Mouse (Mus musculus) left cerebral cortex, postnatal 4 days (tissue): ENCODE measurements at regions not wholly inside any gene's neighbourhood (a gene's known extent, or its start where the extent isn't known, plus 50 kb on each side); places are given as distances from the start of the nearest gene placed in this dataset.

Experiments used
- DNase-seq: peaks from one replicate; pipeline ENCODE4 v3.0.0-alpha.2; 2022
- intact Hi-C: fragments of 180-260 bp; cut with DNase I; formaldehyde crosslinking; loops from one replicate; pipeline ENCODE4 v1.15.1; 2025

GRCm38 (mm10) chr3:77537848-77538247 is 1463.8 kb downstream of the Fstl5 start:
- intact Hi-C loops, result no loop called here
- no peak for DNase-seq

- intact Hi-C loops, result no loop called here
- DNase-seq, result no peak
Observed at GRCm38 (mm10) chr3:77577267-77577666, 1503.2 kb downstream of the Fstl5 start.

- DNase-seq, result peak; percentile 3
- intact Hi-C loops, result no loop called here
Observed at GRCm38 (mm10) chr3:77587218-77587617, 1513.1 kb downstream of the Fstl5 start.
